Mouse (Mus musculus): Measurements from ENCODE around the gene Zdhhc8.
A peak's percentile ranks its signal among the peaks of the same experiment; 100 is the strongest.
"Not testable (repeated sequence)": the region's sequence is repeated elsewhere in the genome, so short reads cannot be mapped to it uniquely, and the experiment has no call there.

Gene Zdhhc8

GRCm38 (mm10) chr16:18195561-18195960 lies 39.4 kb downstream of the Zdhhc8 start:
- DNase-seq (ENCODE audit: low read depth), result not testable (repeated sequence)

- DNase-seq (ENCODE audit: low read depth), result peak; percentile 29
Observed at GRCm38 (mm10) chr16:18195068-18195467, 39.9 kb downstream of the Zdhhc8 start.

- no peak for DNase-seq (ENCODE audit: low read depth)
Observed at GRCm38 (mm10) chr16:18194208-18194985, 40.5 kb downstream of the Zdhhc8 start.

- DNase-seq (ENCODE audit: low read depth), result no peak
Observed at GRCm38 (mm10) chr16:18191006-18191405, 43.9 kb downstream of the Zdhhc8 start.

- no peak for DNase-seq (ENCODE audit: low read depth)
Observed at GRCm38 (mm10) chr16:18187221-18187620, 47.7 kb downstream of the Zdhhc8 start.

- no peak for DNase-seq (ENCODE audit: low read depth)
Observed at GRCm38 (mm10) chr16:18186798-18187197, 48.1 kb downstream of the Zdhhc8 start.

- no peak for DNase-seq (ENCODE audit: low read depth)
Observed at GRCm38 (mm10) chr16:18185715-18186449, 49.1 kb downstream of the Zdhhc8 start.

- DNase-seq (ENCODE audit: low read depth), result no peak
Observed at GRCm38 (mm10) chr16:18182766-18183165, 52.2 kb downstream of the Zdhhc8 start.

- no peak for DNase-seq (ENCODE audit: low read depth)
Observed at GRCm38 (mm10) chr16:18181398-18181797, 53.5 kb downstream of the Zdhhc8 start.

GRCm38 (mm10) chr16:18179591-18179990 lies 55.3 kb downstream of the Zdhhc8 start:
- DNase-seq (ENCODE audit: low read depth), result no peak

- DNase-seq (ENCODE audit: low read depth), result no peak
Observed at GRCm38 (mm10) chr16:18176758-18177157, 58.2 kb downstream of the Zdhhc8 start.

GRCm38 (mm10) chr16:18175817-18176541 lies 59.0 kb downstream of the Zdhhc8 start:
- DNase-seq (ENCODE audit: low read depth), result no peak

- DNase-seq (ENCODE audit: low read depth), result no peak
Observed at GRCm38 (mm10) chr16:18173788-18174187, 61.1 kb downstream of the Zdhhc8 start.

GRCm38 (mm10) chr16:18173231-18173630 lies 61.7 kb downstream of the Zdhhc8 start:
- DNase-seq (ENCODE audit: low read depth), result no peak

GRCm38 (mm10) chr16:18172266-18172855 lies 62.6 kb downstream of the Zdhhc8 start:
- DNase-seq (ENCODE audit: low read depth), result peak; percentile 72
